Mouse (Mus musculus) cerebellum, postnatal 25 days (tissue): ENCODE measurements at regions not wholly inside any gene's neighbourhood (a gene's known extent, or its start where the extent isn't known, plus 50 kb on each side); places are given as distances from the start of the nearest gene placed in this dataset.

Experiments used
- DNase-seq, 2 experiments: peaks; one replicate each; pipeline ENCODE4 v3.0.0; 2021; ENCODE audit warnings: mixed read lengths in 2 of 2

DNA sequence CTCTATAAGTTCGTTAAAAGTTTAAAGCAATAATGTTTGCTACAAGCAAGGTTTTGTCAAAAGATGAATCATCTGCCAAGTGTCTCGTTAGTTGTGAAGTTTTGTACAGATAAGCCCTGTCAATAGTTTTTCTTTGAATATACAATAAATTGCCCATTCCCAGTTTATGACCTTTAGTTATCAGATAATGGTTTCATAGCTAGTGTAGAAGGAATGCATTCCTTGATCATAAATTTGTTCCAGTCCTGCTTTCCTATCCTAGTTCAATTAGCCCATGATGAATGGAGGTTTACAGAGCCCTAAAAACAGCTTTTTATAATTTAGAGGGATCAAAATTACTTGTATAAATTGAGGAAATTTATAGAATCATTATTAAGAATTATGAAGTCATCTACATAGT is 62.5 kb upstream of the Lrch2 start:
- no peak for DNase-seq

DNA sequence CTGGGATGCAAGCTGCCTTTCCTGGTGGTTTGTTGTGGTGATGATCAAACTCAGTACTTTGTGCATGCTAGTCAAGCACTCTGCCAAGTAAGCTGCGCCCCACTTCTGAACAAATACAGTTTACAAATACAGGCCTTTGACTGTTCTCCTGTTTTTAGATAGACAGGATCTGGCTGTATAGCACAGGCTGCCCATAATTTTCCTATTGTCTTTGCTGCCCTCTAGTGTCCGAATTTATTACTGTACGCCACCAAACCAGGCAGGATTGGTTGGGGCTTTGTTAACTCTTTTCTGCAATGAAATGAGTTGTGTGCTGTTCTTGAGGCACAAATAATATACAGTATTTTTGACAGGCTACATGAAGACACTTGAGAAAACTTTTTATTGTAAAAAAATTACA is 54.8 kb upstream of the Lrch2 start:
- DNase-seq = peak; percentile 33 to 57
